Mouse (Mus musculus) liver, postnatal 0 days (tissue): ENCODE measurements at regions not wholly inside any gene's neighbourhood (a gene's known extent, or its start where the extent isn't known, plus 50 kb on each side); places are given as distances from the start of the nearest gene placed in this dataset.

Source experiments
- CTCF ChIP-seq: sonication (generic); IDR thresholded peaks from 2 replicates; pipeline ENCODE4 v1.5.1; 2016; ENCODE audit warnings: antibody characterized with exemption, low read depth
- EP300 ChIP-seq: IDR thresholded peaks from 2 replicates; pipeline ENCODE4 v1.6.1; 2016; ENCODE audit warnings: antibody characterized with exemption, low read depth, mild to moderate bottlenecking

- TF ChIP-seq CTCF (no peak), EP300 (no peak)
Measured at GRCm38 (mm10) chr5:51110006-51110405, 457.5 kb downstream of the Ppargc1a start.
